Mouse (Mus musculus) gastrocnemius, postnatal 14 days (tissue): ENCODE results near the gene Mnd1. TPM values are rescaled to one million over a fixed set of nuclear protein-coding genes. Genes with fewer than 3 reads are reported as not detected.

Experiments
- DNase-seq: peaks from one replicate; pipeline ENCODE4 v3.0.0; 2021; ENCODE audit warnings: mixed read lengths
- intact Hi-C: fragments of 180-260 bp; cut with DNase I; formaldehyde crosslinking; loops from one replicate; pipeline ENCODE4 v1.15.1; 2025; ENCODE audit warnings: low total_unique reads
- total RNA-seq, 2 experiments: library from RNA; stranded (reverse); gene quantifications; 2 replicates each; pipeline ENCODE4 v1.2.3; 2021

Mnd1 gene
- total RNA-seq, 2 experiments from 2014 or later, result 3.8 to 5.7 TPM

DNA sequence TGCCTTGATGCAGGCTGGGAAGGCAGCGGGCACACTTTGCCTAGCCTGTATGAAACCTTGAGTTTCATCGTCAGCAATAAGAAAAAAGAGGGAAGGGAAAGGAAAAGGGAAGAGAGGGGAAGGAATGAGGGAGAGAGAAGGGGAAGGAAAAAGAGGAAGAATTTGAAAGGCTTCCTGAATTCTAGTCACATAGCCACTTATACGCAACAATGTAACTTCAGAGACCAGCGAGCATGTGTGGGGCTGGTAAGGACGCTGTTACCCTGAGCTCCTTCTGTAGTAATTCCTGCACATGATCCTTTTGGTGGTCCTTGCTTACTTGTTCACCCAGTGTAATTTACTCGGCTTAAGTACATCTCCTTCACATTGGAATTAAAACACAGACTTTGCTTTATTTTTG lies 13.4 kb upstream of the Mnd1 start:
- no peak for DNase-seq
- intact Hi-C loops, result no loop called here

DNA sequence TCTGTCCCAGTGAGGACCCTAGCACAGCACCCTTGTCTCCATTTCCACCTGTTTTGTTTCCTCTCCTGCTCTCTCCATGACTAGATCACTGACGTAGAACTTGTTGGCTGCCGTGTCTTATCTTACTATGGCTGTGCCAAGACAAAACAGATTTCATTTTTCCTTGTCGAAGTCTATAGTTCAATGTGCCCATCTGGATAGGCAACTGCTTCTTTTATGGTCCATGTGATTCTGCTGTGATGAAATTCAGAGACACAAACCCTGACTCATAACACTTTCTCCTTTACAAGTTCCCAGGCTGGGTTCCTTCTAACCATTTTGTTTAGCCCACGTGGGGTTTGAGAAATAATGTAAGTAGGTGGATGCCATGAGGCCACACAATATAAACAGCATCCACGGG lies 10.5 kb upstream of the Mnd1 start:
- DNase-seq, result no peak
- intact Hi-C loops, result no loop called here

- intact Hi-C loops, result no loop called here
- DNase-seq, result no peak
Observed at GRCm38 (mm10) chr3:84165391-84165790, 9.8 kb upstream of the Mnd1 start.

- DNase-seq, result no peak
- intact Hi-C loops, result loop anchor here (10.0 kb wide), 1 partner anchor 203 kb away; no protein-coding TSS in a partner anchor
Observed at GRCm38 (mm10) chr3:84157559-84158350, 2.2 kb upstream of the Mnd1 start.

GRCm38 (mm10) chr3:84157011-84157410 lies 1.4 kb upstream of the Mnd1 start:
- intact Hi-C loops, result loop anchor here (10.0 kb wide), 1 partner anchor 202 kb away; no protein-coding TSS in a partner anchor
- DNase-seq, result no peak

DNA sequence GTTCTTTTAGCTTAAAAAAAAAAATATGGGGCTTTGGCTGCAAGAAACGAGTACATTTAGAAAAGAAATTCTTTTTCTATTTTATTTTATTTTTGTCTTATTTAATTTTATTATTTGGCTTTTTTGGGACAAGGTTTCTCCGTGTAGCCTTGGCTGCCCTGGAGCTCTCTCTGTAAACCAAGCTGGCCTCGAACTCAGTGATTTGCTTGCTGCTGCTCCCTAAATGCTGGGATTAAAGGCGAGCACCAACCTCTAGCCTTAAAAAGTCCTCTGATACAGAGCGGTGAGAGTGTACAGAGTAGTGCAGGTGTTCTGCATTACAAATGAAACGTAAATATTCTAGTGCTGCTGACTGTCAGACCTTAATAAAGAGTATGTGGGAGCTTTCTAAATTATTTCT lies 519 bp upstream of the Mnd1 start:
- DNase-seq, result no peak
- intact Hi-C loops, result loop anchor here (10.0 kb wide), 1 partner anchor 201 kb away; no protein-coding TSS in a partner anchor

DNA sequence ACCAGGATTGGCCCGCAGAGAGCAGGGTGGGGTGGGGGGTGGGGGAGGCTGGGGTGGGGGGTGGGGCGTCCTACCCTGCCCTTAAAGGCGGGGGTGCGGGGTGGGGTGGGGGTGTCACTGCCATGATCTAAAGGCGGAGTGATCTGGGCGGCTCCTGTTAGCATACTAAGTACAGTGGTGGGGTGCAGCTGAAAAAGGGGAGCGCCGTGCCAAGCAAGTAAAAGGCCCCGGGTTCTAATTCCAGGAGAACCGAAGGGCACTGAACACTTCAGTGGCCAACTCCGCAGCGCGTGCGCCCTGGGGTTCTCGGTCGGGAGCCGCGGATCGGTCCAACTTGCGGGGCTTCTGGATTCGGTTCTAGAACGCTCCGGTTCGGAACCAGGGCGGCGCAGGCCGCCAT lies 440 bp downstream of the Mnd1 start:
- DNase-seq, result no peak
- intact Hi-C loops, result loop anchor here (10.0 kb wide), 1 partner anchor 200 kb away; no protein-coding TSS in a partner anchor

GRCm38 (mm10) chr3:84154721-84155141 lies 855 bp downstream of the Mnd1 start:
- intact Hi-C loops, result loop anchor here (10.0 kb wide), 1 partner anchor 200 kb away; no protein-coding TSS in a partner anchor
- no peak for DNase-seq

DNA sequence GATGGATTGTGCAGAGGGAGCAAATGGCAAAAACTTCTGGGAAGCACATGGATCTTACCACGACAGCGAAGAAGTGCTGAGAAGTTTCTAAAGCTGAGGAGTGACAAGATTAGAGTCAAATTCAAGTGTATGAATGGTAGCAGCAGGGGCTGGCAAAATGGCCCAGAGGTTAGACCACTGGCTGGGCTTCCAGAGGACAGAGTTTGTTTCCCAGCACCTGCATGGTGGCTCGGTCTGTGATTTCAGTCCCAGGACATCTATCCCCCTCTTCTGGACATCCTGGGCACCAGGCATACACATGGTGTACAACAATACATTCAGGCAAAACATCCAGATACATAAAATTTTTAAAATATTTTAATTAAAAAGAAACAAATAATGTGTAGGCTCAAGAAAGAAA lies 5.8 kb downstream of the Mnd1 start:
- intact Hi-C loops, result loop anchor here (10.0 kb wide), 1 partner anchor 195 kb away; no protein-coding TSS in a partner anchor
- DNase-seq, result no peak

- intact Hi-C loops, result no loop called here
- no peak for DNase-seq
Observed at GRCm38 (mm10) chr3:84140947-84141346, 14.6 kb downstream of the Mnd1 start.

- intact Hi-C loops, result no loop called here
- no peak for DNase-seq
Observed at GRCm38 (mm10) chr3:84136509-84136908, 19.1 kb downstream of the Mnd1 start.

DNA sequence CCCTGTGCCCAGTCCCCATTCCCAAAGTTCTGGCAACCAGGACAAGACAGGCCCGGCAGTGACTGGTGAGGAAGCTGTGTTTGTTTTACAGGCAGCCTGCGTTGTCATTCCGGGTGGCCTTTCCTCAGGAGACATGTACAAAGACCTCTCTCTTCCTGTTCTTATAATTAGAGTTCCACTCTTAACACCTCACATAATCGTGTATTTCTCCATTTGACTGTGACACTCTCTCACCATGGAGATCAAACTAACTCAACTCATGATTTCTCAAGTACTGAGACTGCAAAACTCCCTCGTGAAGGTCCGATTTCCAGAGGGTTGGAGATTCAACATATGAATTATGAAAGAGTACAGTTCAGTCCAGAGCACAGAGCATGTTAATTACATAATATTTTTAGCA lies 19.7 kb downstream of the Mnd1 start:
- DNase-seq, result no peak
- intact Hi-C loops, result no loop called here

DNA sequence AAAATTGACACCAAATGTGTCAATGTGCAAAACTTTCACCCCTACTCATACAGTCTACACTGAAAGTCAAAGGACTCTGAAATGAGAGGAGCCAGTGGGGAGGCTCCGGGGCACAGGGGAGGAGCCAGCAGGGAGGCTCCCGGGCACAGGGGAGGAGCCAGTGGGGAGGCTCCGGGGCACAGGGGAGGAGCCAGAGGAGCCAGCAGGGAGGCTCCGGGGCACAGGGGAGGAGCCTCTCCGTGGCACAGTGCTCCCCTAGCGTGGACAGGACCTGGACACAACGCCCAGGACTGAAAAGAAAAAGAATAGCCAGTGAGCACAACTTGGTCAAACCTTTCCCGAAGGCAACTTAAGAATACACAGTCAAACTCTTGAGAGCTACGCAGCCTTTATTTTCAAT lies 20.2 kb downstream of the Mnd1 start:
- DNase-seq, result no peak
- intact Hi-C loops, result no loop called here

DNA sequence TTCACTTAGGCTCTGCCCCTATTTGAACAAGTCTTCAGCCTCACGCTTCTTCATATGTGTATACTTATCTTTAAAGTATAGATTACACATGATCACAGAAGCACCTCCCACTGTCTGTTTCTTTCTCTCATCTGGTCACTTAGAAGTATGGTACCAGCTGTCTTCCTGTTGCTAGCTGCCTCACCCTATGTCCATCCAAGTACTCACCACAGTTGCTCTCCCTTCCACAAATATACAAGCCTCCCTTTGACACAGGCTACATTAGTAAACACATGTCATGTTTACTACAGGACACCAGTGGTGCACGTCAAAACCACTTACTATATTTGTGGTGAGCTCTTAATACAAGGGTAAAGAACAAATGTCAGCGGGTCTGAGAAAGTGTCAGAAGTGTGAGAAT lies 24.2 kb downstream of the Mnd1 start:
- intact Hi-C loops, result no loop called here

DNA sequence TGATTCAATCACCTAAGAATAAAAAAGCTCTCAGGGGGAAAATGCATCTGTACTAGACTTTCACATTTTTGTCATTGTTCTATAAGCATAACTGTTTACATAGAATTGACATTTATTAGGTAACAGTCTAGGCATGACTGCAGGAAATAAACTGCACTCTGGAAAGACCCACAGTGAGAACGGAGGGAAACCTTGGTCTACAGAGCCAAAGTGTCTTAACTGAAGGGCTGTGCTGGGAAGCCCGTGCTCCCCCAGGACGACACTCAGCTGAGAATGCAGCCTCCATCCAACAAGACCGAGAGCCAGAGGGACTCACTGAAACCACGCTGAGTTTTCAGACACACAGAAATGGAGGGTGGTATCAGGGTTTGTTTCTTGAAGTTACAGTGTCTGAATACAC lies 24.8 kb downstream of the Mnd1 start:
- intact Hi-C loops, result no loop called here
- DNase-seq, result no peak

More for the DNA sequence above, 24.2 kb downstream of the Mnd1 start:
- DNase-seq, result no peak

- no peak for DNase-seq
- intact Hi-C loops, result no loop called here
Observed at GRCm38 (mm10) chr3:84128871-84129870, 26.4 kb downstream of the Mnd1 start.

DNA sequence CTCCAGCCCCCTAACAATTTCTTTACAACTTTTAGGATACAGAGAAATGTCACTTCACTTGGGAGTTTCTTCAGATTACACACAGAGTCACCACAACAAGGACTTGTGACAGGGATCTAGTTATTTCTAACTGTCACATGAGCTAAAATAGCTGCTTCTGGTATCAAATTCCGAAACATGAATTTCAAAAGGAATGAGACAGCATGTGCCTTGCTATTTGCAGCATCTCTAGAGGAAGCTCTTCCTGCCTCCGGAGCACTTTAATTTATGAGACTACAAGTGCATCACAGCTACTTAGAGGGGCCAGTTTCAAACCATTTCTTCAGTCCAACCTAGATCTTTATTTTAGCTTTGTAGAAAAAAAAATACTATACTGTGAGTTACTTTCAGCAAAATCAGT lies 28.2 kb downstream of the Mnd1 start:
- intact Hi-C loops, result no loop called here
- no peak for DNase-seq

GRCm38 (mm10) chr3:84126721-84127120 lies 28.9 kb downstream of the Mnd1 start:
- intact Hi-C loops, result no loop called here
- no peak for DNase-seq

- intact Hi-C loops, result loop anchor here (2.0 kb wide), 1 partner anchor 177 kb away; no protein-coding TSS in a partner anchor
- DNase-seq, result no peak
Observed at GRCm38 (mm10) chr3:84125704-84126289, 29.8 kb downstream of the Mnd1 start.

GRCm38 (mm10) chr3:84123461-84123860 lies 32.1 kb downstream of the Mnd1 start:
- no peak for DNase-seq
- intact Hi-C loops, result no loop called here
